Mouse (Mus musculus) left cerebral cortex, adult 8-10 months (tissue): Measurements from ENCODE around the gene H2-Q6. TPM values are rescaled to one million over a fixed set of nuclear protein-coding genes. Genes with fewer than 3 reads are reported as not detected.
"Not testable (repeated sequence)": the region's sequence is repeated elsewhere in the genome, so short reads cannot be mapped to it uniquely, and the experiment has no call there.

ENCODE experiments used
- DNase-seq, 2 experiments: peaks; one replicate each; pipeline ENCODE4 v3.0.0; 2022; ENCODE audit warnings: low spot score in 2 of 2
- total RNA-seq, 4 experiments: library from RNA; stranded (reverse); gene quantifications; 2 replicates each; pipeline ENCODE4 v1.2.4; 2022

H2-Q6 gene
- 1 to 10 TPM in 1 of 4 experiments, under 1 TPM in 3; 0.38 to 1.5 (median 0.86) TPM for total RNA-seq

- peak in 1 of 2 experiments; percentile 7 for DNase-seq
These were observed at the start of gene H2-Q6 for GRCm38 (mm10) chr17:35424624-35425416. TSS of gene H2-Q6 (plus strand) at chr17:35424850.

DNA sequence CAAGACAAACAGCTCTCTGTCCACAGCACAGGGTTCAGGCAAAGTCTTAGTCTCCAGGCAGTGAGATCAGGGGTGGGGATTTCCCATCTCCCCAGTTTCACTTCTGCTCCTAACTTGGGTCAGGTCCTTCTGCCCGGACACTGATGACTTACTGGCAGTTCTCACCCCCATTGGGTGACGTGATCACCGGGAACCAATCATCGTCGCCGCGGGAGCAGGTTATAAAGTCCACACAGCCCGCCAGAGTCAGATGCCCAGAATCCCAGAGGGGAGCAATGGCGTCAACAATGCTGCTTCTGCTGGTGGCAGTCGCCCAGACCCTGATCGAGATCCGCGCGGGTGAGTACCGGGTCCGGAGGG is 45.3 kb upstream of the H2-Q6 start, which contains the start of gene H2-Q4:
Gene H2-Q4, plus strand, starts transcription at position 249 of the 360 bp plus-strand sequence.
- DNase-seq: peak; percentile 42 to 66

GRCm38 (mm10) chr17:35379729-35380451 is 44.8 kb upstream of the H2-Q6 start:
- no peak for DNase-seq

DNA sequence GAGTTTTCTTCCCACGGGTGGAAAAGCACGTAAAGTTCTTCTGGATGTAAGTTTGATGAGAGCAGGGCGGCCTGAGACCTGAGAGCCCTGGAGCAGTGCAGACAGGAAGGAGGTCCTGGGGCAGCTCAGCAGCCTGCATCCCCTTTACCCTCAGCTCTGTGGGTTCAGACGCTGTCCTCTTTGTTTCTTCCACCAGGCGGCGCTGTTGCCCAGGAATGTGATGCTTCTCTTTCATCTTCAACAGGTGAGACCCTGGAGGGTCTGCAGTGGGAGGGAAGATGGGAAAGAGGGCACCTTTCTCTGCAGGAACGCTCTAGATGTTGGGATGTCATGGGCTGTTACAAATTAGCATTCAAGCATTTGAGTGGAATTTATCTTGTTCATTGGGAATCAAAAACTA is 34.9 kb upstream of the H2-Q6 start:
- DNase-seq: not testable (repeated sequence)

DNA sequence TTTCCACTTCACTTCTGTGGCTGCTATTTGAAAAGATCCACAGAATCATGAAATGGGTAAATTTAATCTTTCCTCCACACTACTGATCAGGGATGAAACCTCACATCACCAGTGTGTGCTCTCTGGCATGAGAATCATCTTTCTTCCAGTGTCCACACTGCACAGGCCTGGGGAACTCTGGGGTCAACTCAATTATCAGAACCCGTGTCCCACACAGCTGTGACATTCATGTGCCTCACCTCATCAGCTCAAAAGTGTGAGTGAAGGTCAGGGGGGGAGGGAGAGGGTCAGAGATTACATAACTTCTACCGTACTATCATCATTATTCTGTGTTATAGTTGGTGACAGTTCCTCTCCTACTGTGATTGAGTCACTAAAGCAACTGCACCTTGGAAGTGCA is 32.0 kb upstream of the H2-Q6 start:
- not testable (repeated sequence) for DNase-seq

DNA sequence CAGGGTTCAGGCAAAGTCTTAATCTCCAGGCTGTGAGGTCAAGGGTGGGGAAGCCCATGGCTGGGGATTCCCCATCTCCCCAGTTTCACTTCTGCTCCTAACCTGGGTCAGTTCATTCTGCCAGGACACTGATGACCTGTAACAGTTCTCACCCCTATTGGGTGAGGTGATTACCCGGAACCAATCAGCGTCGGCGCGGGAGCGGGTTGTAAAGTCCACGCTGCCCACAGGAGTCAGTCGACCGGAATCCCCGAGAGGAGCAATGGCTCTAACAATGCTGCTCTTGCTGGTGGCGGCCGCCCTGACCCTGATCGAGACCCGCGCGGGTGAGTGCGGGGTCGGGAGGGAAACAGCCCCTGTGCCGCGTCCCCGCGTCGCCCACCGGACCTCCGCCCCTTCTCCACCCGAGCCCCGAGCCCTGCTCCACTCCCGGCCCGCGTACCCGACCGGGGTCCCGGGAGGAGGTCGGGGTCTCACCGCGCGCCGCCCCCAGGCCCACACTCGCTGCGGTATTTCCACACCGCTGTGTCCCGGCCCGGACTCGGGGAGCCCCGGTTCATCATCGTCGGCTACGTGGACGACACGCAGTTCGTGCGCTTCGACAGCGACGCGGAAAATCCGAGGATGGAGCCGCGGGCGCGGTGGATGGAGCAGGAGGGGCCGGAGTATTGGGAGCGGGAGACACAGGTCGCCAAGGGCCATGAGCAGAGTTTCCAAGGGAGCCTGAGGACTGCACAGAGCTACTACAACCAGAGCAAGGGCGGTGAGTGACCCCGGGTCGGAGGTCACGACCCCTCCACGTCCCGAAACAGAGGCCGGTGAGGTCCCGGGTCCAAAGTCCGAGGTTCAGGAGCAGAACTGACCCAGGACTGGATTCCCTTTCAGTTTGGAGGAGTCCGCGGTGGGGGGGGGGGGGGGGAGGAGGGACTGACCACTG is 30.5 kb upstream of the H2-Q6 start:
- DNase-seq: not testable (repeated sequence)

DNA sequence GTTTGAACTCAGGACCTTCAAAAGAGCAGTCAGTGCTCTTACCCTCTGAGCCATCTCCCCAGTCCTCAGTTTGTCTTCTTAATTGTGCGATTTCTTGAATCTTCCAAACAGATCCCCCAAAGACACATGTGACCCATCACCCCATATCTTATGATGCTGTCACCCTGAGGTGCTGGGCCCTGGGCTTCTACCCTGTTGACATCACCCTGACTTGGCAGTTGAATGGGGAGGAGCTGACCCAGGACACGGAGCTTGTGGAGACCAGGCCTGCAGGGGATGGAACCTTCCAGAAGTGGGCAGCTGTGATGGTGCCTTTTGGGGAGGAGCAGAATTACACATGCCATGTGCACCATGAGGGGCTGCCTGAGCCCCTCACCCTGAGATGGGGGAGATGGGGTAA is 27.7 kb upstream of the H2-Q6 start:
- DNase-seq: not testable (repeated sequence)

GRCm38 (mm10) chr17:35413057-35413456 is 11.6 kb upstream of the H2-Q6 start:
- not testable (repeated sequence) for DNase-seq

GRCm38 (mm10) chr17:35415273-35416129 is 9.1 kb upstream of the H2-Q6 start:
- DNase-seq: not testable (repeated sequence)

GRCm38 (mm10) chr17:35418772-35419171 is 5.9 kb upstream of the H2-Q6 start:
- DNase-seq: no peak

DNA sequence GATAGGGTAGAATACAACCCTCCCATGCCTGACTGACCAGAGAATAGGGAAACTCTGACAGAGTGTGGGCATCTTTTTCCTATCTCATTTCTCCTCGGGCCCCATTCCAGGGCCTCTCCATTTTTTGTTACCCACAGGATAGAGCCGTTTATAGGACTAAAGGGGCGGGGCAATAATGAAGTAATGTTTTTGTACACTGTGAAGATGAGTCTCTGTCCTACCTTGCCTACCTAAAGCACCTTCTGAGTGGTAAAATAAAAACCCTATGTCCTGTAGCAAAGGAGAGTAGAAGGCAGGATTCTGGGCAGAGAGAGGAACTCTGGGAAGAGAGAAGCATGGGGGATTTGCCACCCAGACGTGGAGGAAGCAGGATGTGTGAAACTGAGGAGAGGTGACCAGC is 5.1 kb upstream of the H2-Q6 start:
- DNase-seq: not testable (repeated sequence)

DNA sequence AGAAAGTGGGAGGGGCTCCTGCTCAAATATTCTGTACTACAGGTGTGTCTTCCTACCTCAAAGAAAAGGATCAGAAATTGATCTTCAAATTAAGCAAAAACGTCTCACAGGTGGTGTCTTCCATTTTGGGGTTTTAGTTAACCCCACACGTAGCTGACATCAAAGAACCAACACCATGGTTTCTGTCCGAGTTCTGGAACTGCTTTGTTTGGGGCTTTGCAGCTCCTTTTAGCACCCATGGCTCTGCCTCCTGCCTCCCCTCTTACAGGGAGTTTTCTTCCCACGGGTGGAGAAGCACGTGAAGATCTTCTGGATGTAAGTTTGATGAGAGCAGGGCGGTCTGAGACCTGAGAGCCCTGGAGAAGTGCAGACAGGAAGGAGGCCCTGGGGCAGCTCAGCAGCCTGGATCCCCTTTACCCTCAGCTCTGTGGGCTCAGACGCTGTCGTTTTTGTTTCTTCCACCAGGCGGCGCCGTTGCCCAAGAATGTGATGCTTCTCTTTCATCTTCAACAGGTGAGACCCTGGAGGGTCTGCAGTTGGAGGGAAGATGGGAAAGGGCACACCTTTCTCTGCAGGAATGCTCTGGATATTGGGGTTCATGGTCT is 4.3 kb upstream of the H2-Q6 start:
- not testable (repeated sequence) for DNase-seq

GRCm38 (mm10) chr17:35421331-35421730 is 3.3 kb upstream of the H2-Q6 start:
- DNase-seq: not testable (repeated sequence)

DNA sequence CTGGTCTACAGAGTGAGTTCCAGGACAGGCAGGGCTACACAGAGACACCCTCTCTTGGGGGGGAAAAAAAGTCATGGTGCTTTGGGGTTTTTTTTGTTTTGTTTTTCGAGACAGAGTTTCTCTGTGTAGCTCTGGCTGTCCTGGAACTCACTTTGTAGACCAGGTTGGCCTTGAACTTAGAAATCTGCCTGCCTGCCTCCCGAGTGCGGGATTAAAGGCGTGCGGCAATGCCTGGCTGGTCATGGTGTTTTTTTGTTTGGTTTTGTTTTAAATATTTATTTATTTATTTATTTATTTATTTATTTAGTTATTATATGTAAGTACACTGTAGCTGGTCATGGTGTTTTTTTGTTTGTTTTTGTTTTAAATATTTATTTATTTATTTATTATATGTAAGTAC is 2.3 kb upstream of the H2-Q6 start:
- not testable (repeated sequence) for DNase-seq

DNA sequence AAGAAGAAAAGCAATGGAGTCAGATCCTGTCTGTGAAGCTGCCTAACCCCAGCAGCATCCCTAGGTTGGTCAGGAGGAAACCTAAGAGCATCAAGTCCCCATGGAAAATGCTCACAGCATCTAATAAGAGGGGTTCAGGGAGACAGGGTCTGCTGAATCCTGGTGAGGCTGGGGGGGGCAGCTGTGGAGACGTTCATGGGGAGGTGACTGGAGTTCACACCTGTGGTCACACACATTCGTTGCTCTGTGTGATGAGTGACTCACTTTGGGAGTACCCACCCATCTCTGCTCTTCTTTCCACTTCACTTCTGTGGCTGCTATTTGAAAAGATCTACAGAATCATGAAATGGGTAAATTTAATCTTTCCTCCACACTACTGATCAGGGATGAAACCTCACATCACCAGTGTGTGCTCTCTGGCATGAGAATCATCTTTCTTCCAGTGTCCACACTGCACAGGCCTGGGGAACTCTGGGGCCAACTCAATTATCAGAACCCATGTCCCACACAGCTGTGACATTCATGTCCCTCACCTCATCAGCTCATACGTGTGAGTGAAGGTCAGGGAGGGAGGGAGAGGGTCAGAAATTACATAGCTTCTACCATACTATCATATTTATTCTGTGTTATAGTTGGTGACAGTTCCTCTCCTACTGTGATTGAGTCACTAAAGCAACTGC is 1.4 kb upstream of the H2-Q6 start:
- not testable (repeated sequence) for DNase-seq

DNA sequence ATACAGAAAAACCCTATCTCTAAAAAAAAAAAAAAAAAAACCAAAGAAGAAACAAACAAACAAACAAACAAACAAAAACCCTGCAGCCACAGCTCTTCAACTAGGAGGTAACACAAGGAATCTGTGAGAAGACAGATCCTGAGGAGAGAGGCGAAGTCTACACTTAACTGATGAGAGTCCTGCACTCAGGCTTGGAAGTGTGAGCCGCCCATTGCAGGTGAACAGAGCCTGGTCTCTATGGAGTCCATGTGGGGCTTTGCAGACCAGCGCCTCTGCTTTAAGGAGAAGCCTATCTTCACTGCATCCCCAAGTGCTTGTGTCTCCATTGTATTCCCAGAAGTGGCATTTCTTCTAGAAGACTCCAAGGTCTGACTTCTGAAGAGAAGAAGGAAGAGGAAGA is 544 bp upstream of the H2-Q6 start:
- DNase-seq: not testable (repeated sequence)

DNA sequence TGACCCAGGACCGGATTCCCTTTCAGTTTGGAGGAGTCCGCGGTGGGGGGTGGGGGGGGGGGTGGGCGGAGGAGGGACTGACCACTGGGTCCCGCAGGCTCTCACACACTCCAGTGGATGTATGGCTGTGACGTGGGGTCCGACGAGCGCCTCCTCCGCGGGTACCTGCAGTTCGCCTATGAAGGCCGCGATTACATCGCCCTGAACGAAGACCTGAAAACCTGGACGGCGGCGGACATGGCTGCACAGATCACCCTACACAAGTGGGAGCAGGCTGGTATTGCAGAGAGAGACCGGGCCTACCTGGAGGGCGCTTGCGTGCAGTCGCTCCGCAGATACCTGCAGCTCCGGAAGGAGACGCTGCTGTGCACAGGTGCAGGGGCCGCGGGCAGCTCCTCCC is 824 bp downstream of the H2-Q6 start:
- peak in 1 of 2 experiments; percentile 4 for DNase-seq

GRCm38 (mm10) chr17:35428883-35429282 is 4.2 kb downstream of the H2-Q6 start:
- DNase-seq: not testable (repeated sequence)

DNA sequence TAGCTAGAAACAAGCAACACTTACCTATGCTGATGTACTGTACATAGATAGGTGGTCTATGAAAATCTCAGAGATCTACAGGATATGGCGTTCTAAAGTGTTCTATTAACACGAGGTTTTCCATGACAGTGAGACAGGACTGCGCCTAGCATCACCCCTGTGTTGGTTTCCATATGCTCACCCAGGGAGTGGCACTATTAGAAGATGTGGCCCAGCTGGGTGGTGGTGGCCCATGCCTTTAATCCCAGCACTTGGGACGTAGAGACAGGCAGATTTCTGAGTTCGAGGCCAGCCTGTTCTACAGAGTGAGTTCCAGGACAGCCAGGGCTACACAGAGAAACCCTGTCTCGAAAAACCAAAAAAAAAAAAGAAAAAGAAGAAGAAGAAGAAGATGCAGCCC is 6.0 kb downstream of the H2-Q6 start:
- DNase-seq: not testable (repeated sequence)
